Mouse (Mus musculus) gonadal fat pad, adult 2 months (tissue): ENCODE results near the gene Krt14. TPM values are rescaled to one million over a fixed set of nuclear protein-coding genes. Genes with fewer than 3 reads are reported as not detected.
A peak's percentile ranks its signal among the peaks of the same experiment; 100 is the strongest.
"Not testable (repeated sequence)": the region's sequence is repeated elsewhere in the genome, so short reads cannot be mapped to it uniquely, and the experiment has no call there.

Experiments used
- DNase-seq: peaks from one replicate; pipeline ENCODE4 v3.0.0-alpha.2; 2012; ENCODE audit warnings: low read depth
- polyA plus RNA-seq: library from polyadenylated mRNA; depleted of rRNA; stranded (reverse); fragments of >200 nt; gene quantifications from 2 replicates; pipeline ENCODE4 v1.2.3, GENCODE M21; 2012; rRNA removed

Gene Krt14
- polyA plus RNA-seq: 40.0 and 42.3 TPM in 2 replicates

DNA sequence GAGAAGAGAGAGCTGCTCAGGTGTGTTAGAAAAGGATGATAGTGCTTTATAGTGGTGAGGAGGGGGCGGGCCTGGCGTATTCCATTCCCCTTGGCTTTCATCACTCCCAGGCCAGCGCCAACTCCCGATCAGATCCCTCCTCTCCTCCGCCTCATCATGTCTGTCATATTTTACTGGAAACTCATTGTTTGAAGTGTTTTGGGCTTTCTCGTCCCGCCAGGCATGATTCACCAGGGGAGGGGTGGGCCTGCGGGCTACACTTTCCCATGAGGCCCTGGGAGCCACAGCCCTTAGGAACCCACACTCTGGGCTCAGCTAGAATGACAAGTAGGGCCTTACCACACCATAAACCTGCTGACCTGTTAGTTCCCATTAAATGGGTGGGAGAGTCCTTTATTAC, at the start of gene Krt14:
Krt14 (minus strand) TSS at position 51 of the 400 bp plus-strand sequence.
- no peak for DNase-seq

DNA sequence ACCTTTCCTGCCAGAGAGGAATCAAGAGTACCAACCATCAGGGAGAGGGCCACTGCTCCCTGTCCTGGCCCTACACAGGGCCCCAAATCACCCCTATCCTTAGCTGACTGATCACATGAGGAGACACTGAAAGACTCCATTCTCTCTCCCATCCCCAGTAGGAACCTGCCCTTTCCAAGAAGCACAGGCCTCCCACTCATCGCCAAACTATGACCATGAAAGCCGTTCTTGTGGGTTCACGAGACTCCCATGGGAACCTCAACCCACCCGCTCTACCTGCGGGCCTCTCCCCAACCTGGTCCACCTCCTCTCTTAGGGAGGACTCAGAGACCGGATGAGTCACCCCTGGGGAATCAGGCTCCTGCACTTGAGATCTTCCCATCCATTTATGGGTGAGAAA, 48.2 kb upstream of the Krt14 start:
- DNase-seq: no peak

DNA sequence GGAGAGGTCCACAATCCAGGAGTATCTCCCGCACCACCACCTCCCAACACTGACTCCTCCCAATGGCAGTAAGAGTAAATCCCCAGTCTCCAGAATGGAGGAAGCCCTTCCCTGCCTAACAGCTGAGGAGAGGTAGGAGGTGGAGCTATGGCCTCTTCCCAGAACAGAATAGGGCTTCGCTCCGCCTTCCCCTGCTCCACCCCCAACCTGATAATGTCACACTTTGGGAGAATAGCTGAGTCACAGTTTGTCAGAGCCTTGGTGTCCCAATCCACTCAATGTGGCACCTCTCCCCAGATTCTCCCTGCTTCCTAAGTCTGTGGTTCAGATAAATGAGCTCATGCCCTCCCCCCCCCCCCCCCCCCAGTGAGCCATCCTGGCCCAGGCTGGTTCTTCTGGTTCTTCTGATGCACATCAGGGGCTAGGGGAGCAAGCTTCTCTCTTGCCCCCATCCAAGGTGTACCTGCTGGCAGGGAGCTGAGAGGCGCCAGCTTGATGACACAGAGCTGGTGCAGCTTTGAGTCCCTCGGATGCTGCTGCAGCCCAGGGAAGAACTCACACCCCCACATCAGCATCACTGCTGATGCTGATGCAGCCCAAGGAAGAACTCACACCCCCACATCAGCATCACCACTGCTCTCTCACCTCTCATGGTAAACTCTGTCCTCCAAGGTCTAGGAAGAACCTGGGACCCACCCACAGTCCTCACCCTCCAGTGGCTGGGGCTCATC, 47.2 kb upstream of the Krt14 start:
- no peak for DNase-seq

DNA sequence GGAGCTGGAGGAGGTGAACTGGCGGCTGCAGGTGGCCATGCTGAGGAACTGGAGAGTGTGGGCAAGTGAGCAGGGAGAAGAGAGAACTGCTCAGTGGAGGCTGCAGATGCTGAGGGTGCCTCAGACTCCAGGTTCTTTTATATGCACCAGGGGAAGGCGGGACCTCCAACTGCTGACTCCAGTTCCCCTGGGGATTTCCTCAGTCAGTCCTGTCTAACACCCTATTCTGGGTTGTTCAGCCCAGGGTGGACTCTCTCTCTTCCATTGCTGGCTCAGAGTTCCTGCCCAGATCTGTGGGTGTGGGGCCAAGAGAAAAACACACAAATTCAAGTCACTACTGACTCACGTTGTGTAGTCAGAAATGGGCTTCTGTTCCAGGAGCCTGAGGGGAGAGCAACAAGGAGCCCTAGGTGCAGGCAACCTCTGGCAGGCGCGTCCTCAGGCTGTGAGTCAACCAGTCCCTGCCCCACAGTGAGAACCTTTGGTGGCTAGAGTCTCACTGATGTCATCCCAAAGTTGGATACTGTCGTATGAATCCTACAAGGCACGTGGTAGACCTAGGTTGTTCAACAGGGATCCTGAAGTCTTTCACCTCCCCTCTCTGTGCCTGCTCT, 41.6 kb upstream of the Krt14 start, which contains the start of gene Krt16:
Krt16 (minus strand) TSS at position 51 of the 614 bp plus-strand sequence.
- DNase-seq: no peak

DNA sequence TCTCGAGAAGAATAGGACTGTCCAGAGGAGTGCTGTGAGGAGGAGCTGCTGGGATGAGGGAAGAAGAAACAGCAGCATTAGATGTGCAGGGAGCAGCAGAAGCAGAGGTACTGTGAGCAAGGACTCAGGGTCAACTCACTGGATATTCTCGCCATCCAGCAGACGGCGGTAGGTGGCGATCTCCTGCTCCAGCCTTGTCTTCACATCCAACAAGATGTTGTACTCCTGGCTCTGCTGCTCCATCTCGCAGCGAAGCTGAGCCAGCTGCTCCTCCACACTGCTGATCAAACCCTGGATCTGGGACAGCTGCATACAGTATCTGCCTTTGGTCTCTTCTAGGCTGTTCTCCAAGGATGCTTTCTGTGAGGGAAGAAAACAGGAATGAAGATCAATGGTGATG, 39.1 kb upstream of the Krt14 start:
- not testable (repeated sequence) for DNase-seq

DNA sequence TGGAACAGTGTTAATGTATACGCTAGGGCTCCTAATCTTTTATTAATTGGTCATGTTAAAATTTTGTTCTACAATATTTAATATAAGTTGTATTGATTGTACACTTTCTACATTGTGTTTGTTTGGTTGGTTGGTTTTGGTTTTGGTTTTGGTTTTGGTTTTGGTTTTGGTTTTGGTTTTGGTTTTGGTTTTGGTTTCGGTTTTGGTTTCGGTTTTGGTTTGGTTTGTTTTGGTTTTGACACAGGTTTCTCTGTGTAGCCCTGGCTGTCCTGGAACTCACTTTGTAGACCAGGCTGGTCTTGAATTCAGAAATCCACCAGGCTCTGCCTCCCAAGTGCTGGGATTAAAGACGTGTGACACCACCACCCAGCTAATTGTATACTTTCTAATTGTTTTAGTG, 32.9 kb upstream of the Krt14 start:
- DNase-seq: not testable (repeated sequence)

DNA sequence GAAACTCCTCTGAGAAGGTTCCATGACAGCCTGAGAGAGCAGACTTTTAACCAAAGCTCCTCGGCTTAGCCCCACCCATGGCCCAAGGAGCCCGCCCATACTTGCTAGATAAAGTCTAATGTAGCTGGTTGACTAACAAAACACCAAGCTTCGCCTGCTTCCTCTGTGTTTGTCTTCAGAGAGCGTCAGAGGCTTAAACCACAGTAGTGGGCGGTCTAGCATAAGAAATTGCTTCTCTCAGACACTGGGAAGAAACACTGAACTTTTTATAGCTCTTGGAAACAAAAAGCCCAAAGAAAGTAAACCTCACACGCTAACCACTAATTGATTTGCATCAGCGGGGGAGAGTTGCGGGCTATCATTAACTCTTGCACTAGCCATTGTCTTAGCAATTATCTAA, 14.4 kb upstream of the Krt14 start:
- no peak for DNase-seq

DNA sequence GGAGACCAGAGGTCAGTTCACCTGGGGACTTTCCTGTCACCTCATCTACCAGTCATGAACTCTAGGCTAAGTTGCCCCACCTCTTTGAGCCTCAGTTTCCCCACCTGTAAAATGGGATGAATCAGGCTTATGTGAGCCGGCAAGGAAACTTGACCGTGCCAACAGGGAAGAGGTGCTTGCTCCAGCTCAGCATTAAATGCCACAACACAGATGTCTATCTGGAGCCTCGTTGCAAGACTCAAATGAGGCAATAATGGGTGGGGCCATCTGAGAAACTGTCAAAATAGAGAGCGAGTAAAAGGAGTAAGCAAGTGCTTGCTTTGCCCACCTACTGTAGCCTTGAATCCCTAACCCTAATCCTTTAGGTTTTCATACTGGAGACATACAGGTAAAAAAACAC, 12.0 kb upstream of the Krt14 start:
- peak; percentile 93 for DNase-seq

DNA sequence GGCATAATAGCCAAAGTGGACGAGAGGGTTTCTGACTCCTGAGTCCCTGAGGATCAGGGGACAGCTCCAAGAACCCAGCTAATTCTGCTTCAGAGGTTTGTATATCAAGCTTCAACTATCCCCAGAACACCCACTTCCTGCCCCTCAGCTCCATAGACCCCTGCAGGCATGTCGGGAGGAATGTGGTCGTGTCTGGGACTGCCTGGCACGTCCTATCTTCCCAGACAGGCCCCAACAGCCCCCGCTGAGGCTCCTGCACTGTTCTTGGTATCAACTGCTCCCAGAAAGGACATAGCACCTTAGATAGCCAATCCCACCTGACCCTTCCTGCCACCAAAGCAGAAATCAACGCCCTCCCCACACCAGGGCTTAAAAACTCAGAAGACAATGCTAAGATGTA, 1.2 kb upstream of the Krt14 start:
- no peak for DNase-seq

DNA sequence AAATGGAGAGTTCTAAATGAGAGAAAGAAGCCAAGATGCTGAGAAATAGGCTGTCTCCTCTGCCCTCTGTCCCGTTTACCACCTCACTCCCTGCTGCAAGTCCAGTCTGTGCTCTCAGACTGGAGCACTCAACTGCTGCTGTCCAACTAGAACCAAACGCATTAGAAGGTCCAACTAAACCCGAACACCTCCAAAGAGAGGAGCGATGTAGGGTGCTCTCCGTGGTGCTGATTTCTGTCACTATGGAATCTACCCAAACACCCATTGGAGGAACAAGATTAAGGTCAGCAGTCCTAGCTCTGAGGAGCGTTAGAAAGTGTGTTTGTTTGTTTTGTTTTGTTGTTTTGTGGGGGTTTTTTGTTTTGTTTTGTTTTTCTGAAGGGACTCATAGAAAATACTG, 3.9 kb downstream of the Krt14 start:
- no peak for DNase-seq

DNA sequence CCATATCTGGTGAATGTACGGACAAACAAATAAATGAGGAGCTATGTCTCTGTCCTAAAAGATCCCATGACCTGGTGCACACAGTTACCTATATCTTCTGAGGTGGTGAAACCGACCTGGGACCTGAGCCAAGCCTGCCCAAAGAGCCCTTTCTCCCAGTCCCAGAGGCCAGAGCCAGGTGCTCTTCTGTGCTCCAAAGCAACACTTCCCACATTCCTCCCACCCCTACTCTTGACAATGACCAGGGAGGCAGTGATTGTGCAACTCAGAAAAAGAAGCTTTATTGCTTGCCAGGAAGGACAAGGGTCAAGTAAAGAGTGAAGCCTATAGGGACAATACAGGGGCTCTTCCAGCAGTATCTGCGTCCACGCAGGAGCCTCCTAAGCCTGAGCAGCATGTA, 4.4 kb downstream of the Krt14 start:
- DNase-seq: peak; percentile 97

DNA sequence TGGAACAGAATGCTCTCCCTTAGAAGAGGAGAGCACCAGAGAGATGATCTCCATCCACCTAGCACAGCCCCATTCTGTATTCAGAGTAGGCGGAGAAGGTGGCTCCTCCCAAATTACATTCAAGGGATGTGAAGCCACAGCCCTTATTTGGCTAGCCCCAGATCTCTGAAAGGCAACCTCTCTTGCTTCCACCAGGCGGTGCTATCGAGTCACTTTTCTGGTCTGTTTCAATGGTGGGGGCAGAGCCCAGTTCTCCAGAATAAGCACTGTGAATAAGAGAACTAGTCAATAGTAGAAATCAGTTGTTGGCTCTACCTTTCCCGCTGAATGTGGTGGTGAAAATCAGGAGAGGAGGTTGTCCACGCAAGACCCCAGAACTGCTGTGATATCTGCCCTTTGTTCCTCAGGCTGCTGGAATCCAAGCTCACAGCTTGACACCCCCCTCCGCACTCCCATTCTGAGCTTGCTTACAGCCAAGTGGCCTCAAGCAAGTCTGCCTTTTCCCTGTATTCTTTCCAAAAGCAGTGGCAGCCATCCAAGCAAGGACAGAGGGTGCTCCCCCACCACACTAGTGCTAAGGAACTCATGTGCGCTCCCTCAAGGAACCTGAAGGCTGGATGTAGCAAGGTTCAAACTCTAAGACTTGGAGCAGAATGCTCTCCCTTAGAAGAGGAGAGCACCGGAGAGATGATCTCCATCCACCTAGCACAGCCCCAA, 7.1 kb downstream of the Krt14 start:
- no peak for DNase-seq

DNA sequence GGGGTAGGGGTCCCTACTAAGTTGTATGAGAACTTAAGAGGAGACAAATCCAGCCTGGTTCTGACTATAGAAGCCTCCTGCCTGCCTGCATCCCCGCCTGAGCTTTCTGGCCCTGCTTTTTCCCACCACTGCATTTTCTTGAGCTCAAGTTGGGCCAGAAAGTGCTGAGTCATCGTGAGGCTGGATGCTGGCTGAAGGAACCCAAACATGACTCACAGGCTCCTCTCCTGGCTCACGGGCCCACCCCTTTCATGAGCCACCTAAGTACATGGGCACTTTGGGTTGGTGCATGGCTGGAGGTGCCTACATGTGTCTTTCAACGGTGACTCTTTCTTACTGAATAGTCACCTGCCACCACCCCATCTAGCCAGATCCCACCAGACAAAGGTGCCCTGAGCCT, 8.7 kb downstream of the Krt14 start:
- DNase-seq: no peak

DNA sequence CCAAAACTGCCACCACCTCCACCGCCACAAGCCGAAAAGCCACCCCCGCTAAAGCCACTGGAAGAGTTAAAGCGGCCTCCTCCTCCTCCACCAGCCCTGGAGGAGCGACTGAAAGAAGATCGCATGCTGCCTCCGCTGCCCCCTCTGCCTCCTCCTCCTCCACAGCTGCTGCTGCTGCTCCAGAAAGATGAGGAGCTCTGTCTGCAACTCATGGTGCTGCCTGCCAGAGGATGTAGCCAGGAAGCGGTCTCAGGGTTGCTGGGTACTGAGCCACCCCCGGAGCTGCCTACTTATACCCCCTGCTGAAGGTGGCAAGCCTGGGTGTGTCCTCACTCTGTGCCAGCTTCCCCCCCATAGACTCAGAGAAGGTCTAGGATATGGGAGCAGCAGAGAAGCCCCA, 14.4 kb downstream of the Krt14 start, which contains the start of gene Krt9:
Krt9 (minus strand) TSS at position 255 of the 400 bp plus-strand sequence.
- no peak for DNase-seq

DNA sequence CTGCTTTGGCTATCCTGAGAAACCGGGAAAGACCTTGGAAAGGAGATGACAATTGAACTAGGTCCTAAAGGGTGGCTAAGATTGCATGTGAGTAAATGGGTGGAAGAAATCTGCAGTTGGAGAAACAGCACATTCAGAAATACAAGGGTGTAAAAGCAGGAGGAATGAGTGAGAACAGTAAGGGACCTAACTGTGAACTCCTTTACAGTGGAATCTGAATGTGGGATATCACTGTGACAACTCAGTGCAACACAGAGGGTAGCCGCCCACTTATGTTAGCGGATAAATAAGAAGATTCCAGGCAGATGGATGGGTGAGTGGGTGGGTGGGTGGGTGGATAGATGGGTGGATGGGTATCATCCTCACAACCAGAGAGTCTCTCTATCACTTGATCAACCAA, 15.5 kb downstream of the Krt14 start:
- no peak for DNase-seq

DNA sequence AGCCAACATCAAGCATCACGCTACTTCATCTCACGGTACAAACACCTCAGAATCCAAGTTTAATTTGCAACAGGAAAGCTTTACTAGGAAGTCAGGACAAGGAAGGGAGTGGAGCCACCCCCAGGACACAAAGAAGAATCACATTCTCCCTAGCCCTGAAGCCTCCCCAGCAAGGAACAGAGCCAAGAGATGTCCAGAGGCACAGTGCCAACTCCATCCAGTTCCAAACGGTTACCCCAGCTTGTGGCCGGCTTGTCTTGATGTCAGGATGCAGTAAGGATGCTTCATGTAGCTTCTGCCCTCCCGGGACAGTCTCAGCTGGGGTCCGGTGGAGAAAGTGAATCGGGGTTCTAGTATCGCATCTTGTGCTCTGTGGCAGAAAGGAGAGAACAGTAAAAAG, 20.6 kb downstream of the Krt14 start:
- no peak for DNase-seq

DNA sequence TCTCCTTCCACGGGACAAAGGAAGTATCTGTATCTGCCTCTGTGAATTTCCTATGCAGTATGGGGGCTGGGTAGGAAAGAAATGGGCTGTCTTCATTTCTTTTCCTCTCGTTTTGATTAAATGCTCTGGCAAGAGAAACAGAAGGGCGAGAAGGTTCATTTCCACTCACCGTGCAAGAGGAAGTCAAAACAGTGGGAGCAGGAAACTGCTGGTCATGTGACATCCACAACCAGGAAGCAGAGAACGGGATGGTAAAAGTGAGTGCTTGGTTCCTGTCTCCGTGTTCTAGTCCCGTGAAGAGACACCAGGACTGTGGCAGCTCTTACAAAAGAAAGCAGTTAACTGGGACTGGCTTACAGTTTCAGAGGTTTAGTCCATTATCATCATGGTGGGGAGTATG, 25.6 kb downstream of the Krt14 start:
- no peak for DNase-seq

DNA sequence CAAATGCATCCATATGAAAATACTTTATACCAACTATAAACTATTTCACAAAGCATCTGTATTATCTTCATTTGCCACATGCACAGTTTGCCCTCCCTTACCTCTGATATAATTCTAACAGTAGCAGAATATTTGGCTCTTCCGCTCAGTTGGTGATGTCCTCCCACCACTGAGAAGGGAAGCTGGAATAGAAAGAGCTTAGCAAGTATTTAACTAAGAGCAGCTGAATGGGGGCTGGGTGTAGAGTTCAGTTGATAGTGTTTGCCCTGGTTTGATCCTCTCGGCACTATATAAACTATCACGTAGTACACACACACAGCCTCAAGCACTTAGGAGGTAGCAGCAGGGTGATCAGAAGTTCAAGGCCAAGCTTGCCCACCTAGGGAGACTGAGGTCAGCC, 28.1 kb downstream of the Krt14 start:
- no peak for DNase-seq

DNA sequence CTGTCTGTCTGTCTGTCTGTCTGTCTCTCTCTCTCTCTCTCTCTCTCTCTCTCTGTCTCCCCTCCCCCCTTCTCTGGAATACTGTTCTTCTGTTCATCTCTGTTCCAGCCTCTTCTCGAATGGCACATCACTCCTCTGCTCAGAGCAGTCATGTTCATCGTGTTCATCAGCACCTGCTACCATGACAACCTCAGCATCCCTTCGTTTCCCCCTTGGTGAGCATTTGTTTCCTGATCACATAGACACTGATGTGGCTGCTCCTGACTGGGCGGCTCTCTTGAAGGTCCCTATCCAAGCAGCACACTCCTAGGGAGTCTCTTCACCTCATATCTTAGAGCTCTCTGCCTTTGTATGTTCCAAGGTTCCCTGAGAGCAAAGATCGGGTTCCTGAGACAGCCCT, 29.0 kb downstream of the Krt14 start:
- no peak for DNase-seq

DNA sequence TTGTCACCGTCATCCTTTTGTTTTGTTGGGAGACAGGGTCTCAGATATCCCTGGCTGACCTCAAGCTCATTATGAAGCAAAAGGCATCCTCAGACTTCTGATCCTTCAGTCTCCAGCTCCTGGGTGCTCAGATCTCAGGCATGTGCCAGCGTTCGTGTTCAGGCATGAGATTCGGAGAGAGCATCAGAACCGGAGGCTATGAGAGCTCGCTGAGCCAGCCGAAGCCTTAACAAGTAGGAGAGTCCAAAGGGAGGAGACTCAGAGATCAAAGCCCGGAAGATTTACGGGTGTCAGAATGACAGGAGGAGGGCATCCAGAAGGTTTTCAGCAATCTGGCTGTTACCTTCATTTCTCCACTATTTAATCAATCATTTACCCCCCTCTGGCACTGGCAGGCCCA, 30.6 kb downstream of the Krt14 start:
- peak; percentile 60 for DNase-seq

DNA sequence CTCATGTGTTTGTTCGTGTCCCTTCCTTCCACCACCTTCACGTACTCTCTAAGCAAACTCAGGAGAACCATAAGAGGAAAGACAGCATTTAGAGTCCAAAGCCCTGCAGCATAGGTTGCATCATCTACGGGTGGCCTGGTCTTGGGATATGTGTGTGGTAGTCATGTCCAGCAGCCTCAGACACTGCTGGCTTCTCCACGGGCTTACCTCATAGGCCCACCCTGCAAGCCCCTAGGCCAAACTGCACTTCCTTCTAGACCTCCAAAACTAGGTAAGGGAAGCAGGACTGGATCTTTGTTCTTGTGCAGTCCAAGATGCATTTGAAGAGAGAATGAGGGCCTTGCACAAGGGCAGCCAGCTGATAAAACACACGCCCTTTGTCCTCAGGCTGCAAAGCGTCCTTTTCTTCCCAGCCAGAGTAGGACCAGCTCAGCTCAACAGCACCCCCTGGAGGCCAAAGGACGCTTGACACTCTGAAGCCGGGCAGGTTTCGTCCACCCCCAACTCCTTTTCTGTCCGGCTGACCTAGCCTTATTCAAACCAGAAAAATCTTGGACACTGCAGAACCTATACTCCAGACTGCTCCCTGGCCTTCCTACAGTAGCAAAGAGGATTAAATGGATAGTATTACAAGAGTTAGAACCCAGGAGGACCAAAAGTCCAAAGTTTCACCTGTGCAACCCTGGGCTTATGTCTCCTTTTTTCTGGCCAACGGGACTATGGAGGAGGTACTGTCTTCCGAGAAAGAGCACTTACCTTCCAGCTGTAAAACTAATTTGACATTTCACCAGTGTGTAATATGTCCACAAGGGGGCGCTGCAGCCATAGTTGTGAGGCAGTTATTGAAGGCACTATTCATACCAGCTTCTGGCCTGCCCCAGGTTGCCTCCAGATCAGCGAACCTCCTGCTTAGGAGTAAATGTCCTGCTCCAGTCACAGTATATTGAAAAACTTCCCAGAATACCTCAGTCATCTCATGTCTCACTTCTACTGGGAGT, 38.3 kb downstream of the Krt14 start:
- no peak for DNase-seq

DNA sequence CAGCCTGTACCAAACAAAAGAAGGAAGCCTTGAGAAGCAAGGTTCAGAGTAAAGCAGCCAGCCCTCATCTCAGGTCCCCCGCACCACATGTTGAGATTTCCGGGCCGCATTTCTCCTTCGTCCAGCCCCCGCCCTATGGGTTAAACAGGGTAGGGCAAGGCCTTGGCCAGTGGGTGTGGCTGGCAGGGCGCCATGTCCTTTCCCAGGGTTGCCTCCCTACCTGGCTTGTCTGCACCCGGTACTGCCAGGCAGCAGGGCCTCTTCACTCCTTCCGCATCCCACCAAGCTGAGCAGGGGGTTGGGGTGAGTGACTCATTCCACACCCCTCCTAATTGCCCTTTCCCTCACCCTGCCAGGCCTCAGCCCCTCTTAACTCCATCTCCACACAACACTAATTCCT, 39.3 kb downstream of the Krt14 start:
- no peak for DNase-seq
